Mouse (Mus musculus): ENCODE measurements around the gene Obox8. TPM values are rescaled to one million over a fixed set of nuclear protein-coding genes. Genes with fewer than 3 reads are reported as not detected.

Obox8 gene
- not detected in 2 replicates for polyA plus RNA-seq (2015; fragmentation: Nextera tagmentation; extraction: Ambion mirVana)

DNA sequence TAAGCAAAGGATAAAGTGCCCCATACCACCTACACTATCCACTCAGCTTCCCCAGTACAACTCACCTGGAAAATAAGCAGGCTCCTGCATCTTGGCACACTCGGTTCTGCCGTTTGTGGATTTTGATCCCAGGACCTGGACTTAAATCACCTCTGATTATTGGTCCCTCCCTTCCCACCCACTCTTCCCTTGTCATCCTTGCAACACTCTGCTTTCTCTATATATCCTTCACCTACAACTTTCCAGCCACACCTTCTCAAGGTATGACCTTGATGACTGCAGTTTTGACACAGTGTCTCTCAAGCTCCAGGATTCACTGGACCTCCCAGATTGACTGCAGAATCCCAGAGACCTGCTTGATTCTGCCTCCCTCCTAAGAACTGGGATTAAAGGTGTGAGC is at the start of gene Obox8:
Gene Obox8 (minus strand): TSS at position 101 of the 400 bp plus-strand sequence.
- no peak within 1 kb of the TSS for H3K4me3 ChIP-seq
- H3K27ac ChIP-seq (replicated peaks) = no peak within 1 kb of the TSS
- no peaks in the 10 kb centered on the region for H3K27me3 ChIP-seq
- 88% methylated on average over 2 of the region's 2 CpGs for WGBS
- no peak within 1 kb of the TSS for H3K9ac ChIP-seq
- peaks cover 53% of the 10 kb centered on the region for H3K9me3 ChIP-seq
- no peaks in the 10 kb centered on the region for H3K36me3 ChIP-seq
- no peaks in the 10 kb centered on the region for H3K4me1 ChIP-seq (replicated peaks)
- no peak within 1 kb of the TSS for H3K4me2 ChIP-seq
- no peak for ATAC-seq (ENCODE audit: low read depth)

- no peak overlapping the region for H3K27ac ChIP-seq (replicated peaks)
- no peak overlapping the region for H3K4me3 ChIP-seq
- H3K4me1 ChIP-seq (replicated peaks) = no peaks in the 10 kb centered on the region
- no peak overlapping the region for H3K9ac ChIP-seq
- H3K36me3 ChIP-seq = no peaks in the 10 kb centered on the region
- H3K4me2 ChIP-seq = no peak overlapping the region
- WGBS = 29% methylated on average over 2 of the region's 2 CpGs
- H3K9me3 ChIP-seq = no peaks in the 10 kb centered on the region; the same call in 1 of the 2 replicates
- H3K27me3 ChIP-seq = no peaks in the 10 kb centered on the region
- ATAC-seq (ENCODE audit: low read depth) = no peak
Measured at GRCm38 (mm10) chr7:14317209-14317608, 16.1 kb downstream of the Obox8 start.

- no peak for ATAC-seq (ENCODE audit: low read depth)
- H3K4me3 ChIP-seq = no peak overlapping the region
- 76% methylated on average over 3 of the region's 3 CpGs for WGBS
Measured at GRCm38 (mm10) chr7:14308671-14309070, 24.7 kb downstream of the Obox8 start.

GRCm38 (mm10) chr7:14307571-14307970 is 25.8 kb downstream of the Obox8 start:
- WGBS = 85% methylated on average over 6 of the region's 6 CpGs

More at GRCm38 (mm10) chr7:14308671-14309070, 24.7 kb downstream of the Obox8 start:
- H3K27ac ChIP-seq (replicated peaks) = no peak overlapping the region
- H3K4me1 ChIP-seq (replicated peaks) = no peaks in the 10 kb centered on the region
- H3K4me2 ChIP-seq = no peak overlapping the region
- no peaks in the 10 kb centered on the region for H3K27me3 ChIP-seq
- H3K36me3 ChIP-seq = no peaks in the 10 kb centered on the region
- H3K9ac ChIP-seq = no peak overlapping the region
- H3K9me3 ChIP-seq = peaks cover 7% of the 10 kb centered on the region; the same call in 1 of the 2 replicates

More at GRCm38 (mm10) chr7:14307571-14307970, 25.8 kb downstream of the Obox8 start:
- peaks cover 7% of the 10 kb centered on the region; the same call in 1 of the 2 replicates for H3K9me3 ChIP-seq
- no peaks in the 10 kb centered on the region for H3K27me3 ChIP-seq
- no peaks in the 10 kb centered on the region for H3K36me3 ChIP-seq
- no peak overlapping the region for H3K4me2 ChIP-seq
- H3K4me3 ChIP-seq = no peak overlapping the region
- no peak overlapping the region for H3K27ac ChIP-seq (replicated peaks)
- H3K4me1 ChIP-seq (replicated peaks) = no peaks in the 10 kb centered on the region
- H3K9ac ChIP-seq = no peak overlapping the region
- ATAC-seq (ENCODE audit: low read depth) = no peak

Other genes with a start within 250 kb of the Obox8 start
- not detected in 2 replicates for gene Sult2a3, start 210.5 kb downstream of the Obox8 start, polyA plus RNA-seq (2015; fragmentation: Nextera tagmentation; extraction: Ambion mirVana)
- gene Sult2a6, start 78.7 kb downstream of the Obox8 start, polyA plus RNA-seq (2015; fragmentation: Nextera tagmentation; extraction: Ambion mirVana) = not detected in 2 replicates
- not detected in 2 replicates for gene Sult2a8, start 113.2 kb upstream of the Obox8 start, polyA plus RNA-seq (2015; fragmentation: Nextera tagmentation; extraction: Ambion mirVana)
- not detected in 2 replicates for gene Sult2a7, start 160.7 kb upstream of the Obox8 start, polyA plus RNA-seq (2015; fragmentation: Nextera tagmentation; extraction: Ambion mirVana)
- 0.28 and 0.49 TPM in 2 replicates for gene Vmn1r90, start 229.9 kb upstream of the Obox8 start, polyA plus RNA-seq (2015; fragmentation: Nextera tagmentation; extraction: Ambion mirVana)

All from neural tube, embryonic 13.5 days (tissue).